Mouse (Mus musculus) megakaryocyte, embryonic 14.5 days (primary cell): ENCODE results near the gene St8sia6.

Source experiments
- FLI1 ChIP-seq: IDR thresholded peaks from 2 replicates; pipeline ENCODE4 v1.6.1; 2012; ENCODE audit warnings: low read length, inconsistent platforms, mixed read lengths
- GATA1 ChIP-seq: IDR thresholded peaks from 3 replicates; pipeline ENCODE4 v1.6.1; 2012; ENCODE audit warnings: mixed read lengths, low read length, inconsistent platforms, borderline replicate concordance

DNA sequence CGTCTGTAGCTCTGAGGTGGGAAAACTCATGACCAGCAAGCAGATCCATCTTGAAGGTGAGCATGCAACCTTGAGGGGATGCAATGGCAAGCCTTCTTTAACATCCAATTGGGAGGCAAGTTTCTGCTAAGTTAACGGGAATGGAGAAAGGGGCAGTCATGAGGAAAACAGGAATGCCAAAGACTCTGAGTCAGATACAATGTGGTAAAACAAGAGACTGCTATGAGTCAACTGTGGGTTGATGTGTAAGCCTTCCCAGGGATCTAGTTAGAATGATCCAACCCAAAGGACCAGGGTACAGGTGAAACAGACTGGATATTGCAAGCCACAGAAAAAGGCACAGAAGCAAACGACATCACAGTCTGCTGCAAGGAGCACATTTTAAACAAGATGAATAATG is 68.3 kb downstream of the St8sia6 start:
- no peak for TF ChIP-seq GATA1
- TF ChIP-seq FLI1 = no peak
